Mouse (Mus musculus) 3134 (cell line): ENCODE measurements around the gene Ppp5c.

ENCODE experiments used
- DNase-seq: peaks from one replicate; pipeline ENCODE4 v3.0.0-alpha.2; 2011; ENCODE audit warnings: low spot score; ENCODE audit not compliant: insufficient read length; ENCODE audit errors: extremely low read depth

Ppp5c gene

GRCm38 (mm10) chr7:17017921-17018320, 9.8 kb downstream of the Ppp5c start:
- no peak for DNase-seq

- DNase-seq = peak; percentile 86
Measured at GRCm38 (mm10) chr7:17017036-17017435, 10.7 kb downstream of the Ppp5c start.

GRCm38 (mm10) chr7:17015381-17015780, 12.3 kb downstream of the Ppp5c start:
- DNase-seq = no peak

- DNase-seq = no peak
Measured at GRCm38 (mm10) chr7:17011909-17012590, 15.7 kb downstream of the Ppp5c start.

GRCm38 (mm10) chr7:17010010-17010347, 17.7 kb downstream of the Ppp5c start:
- DNase-seq = no peak

- DNase-seq = no peak
Measured at GRCm38 (mm10) chr7:17009326-17010009, 18.3 kb downstream of the Ppp5c start.

- DNase-seq = no peak
Measured at GRCm38 (mm10) chr7:17007300-17007699, 20.4 kb downstream of the Ppp5c start.

- no peak for DNase-seq
Measured at GRCm38 (mm10) chr7:17004716-17005115, 23.0 kb downstream of the Ppp5c start.

- DNase-seq = no peak
Measured at GRCm38 (mm10) chr7:17003230-17003960, 24.3 kb downstream of the Ppp5c start.

GRCm38 (mm10) chr7:17002375-17003195, 25.1 kb downstream of the Ppp5c start:
- DNase-seq = peak; percentile 66

- peak; percentile 50 for DNase-seq
Measured at GRCm38 (mm10) chr7:16999650-17000049, 28.1 kb downstream of the Ppp5c start.

GRCm38 (mm10) chr7:16999233-16999632, 28.5 kb downstream of the Ppp5c start:
- DNase-seq = no peak

GRCm38 (mm10) chr7:16995345-16995744, 32.4 kb downstream of the Ppp5c start:
- DNase-seq = no peak

- no peak for DNase-seq
Measured at GRCm38 (mm10) chr7:16994400-16994799, 33.3 kb downstream of the Ppp5c start.

GRCm38 (mm10) chr7:16993651-16994399, 33.9 kb downstream of the Ppp5c start:
- no peak for DNase-seq

GRCm38 (mm10) chr7:16992451-16992807, 35.3 kb downstream of the Ppp5c start, which contains the start of gene Ccdc8:
Gene Ccdc8, plus strand, starts transcription at chr7:16992708.
- no peak for DNase-seq

GRCm38 (mm10) chr7:16991681-16992450, 35.9 kb downstream of the Ppp5c start:
- DNase-seq = no peak

GRCm38 (mm10) chr7:16990006-16990744, 37.5 kb downstream of the Ppp5c start:
- DNase-seq = no peak

GRCm38 (mm10) chr7:16988405-16988804, 39.3 kb downstream of the Ppp5c start:
- no peak for DNase-seq
